Mouse (Mus musculus) gastrocnemius, postnatal 25 days (tissue): Measurements from ENCODE around the gene Galt. TPM values are rescaled to one million over a fixed set of nuclear protein-coding genes. Genes with fewer than 3 reads are reported as not detected.
A peak's percentile ranks its signal among the peaks of the same experiment; 100 is the strongest.
"Not testable (repeated sequence)": the region's sequence is repeated elsewhere in the genome, so short reads cannot be mapped to it uniquely, and the experiment has no call there.

Experiments
- DNase-seq: peaks from one replicate; pipeline ENCODE4 v3.0.0; 2022
- total RNA-seq, 2 experiments: library from RNA; stranded (reverse); gene quantifications; 1 replicate in 1 of 2; 2 replicates in 1 of 2; pipeline ENCODE4 v1.2.3; 2021

Galt gene
- total RNA-seq, 2 experiments from 2014 or later = 33.6 to 36.1 TPM

DNA sequence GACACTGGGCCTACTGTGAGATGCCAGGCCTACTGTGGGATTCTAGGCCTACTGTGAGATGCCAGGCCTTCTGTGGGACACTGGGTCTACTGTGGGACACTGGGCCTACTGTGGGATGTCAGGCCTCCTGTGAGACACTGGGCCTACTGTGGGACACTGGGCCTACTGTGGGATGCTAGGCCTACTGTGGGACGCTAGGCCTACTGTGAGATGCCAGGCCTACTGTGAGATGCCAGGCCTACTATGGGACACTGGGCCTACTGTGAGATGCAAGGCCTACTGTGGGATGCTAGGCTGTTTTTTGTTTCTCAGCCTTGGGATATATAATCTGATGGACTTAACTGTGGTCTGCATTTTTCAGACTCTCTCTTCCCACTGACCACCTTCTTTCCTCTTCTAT is 20.8 kb downstream of the Galt start:
- DNase-seq = peak; percentile 3

DNA sequence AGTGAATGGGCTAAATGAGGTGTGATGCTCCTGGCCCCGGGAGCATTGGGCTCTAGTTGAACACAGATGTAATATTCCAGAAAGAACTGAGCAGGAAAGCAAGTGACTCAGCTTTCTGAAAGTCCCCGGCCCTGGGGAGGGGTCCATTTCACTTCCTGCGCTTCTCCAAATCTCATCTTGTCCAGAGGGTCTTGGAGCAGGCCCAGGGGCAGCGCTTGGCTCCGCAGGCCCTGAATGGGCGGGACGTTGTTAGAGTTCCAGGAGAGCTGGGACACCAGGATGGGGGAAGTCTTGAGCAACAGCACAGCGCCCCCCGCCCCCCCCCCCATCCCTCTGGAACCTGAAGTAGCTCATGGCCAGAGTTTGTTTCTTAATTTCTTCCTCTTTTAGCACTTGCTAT is 26.2 kb downstream of the Galt start:
- peak; percentile 21 for DNase-seq

DNA sequence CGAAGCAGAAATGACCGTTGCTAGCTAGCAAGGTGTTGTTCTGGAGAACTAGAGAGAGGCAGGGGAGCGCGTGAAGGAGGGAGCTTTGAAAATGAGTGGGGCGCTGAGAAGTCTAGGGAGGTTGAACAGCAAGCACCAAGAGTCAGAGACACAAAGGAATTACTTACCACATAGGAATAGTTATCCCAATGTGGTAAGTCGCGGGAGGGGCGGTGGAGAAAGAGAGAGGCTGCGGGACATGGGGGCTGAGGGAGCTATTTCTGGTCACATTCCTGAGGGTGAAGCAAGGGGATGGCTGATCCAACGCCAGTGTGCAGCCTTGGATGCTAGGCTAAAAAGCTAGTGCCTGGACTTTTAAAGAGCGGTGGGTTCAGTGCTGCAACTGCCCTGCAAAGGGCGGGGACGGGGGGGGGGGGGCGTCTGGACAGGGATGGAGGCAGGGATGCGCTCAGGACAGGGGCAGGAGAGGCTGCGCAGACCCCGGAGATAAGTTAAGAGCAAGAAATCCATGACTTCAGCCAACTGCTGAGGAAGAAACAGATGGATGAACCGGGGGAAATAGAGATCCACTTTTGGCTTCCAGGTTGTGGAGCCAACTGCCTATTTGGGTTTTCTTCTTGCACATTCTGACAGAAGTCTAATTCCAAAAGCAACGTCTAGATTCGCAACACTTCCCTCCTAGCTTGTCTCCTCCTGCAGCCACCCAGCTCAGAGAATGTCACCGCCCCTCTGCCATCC is 26.9 kb downstream of the Galt start:
- peak; percentile 4 for DNase-seq

DNA sequence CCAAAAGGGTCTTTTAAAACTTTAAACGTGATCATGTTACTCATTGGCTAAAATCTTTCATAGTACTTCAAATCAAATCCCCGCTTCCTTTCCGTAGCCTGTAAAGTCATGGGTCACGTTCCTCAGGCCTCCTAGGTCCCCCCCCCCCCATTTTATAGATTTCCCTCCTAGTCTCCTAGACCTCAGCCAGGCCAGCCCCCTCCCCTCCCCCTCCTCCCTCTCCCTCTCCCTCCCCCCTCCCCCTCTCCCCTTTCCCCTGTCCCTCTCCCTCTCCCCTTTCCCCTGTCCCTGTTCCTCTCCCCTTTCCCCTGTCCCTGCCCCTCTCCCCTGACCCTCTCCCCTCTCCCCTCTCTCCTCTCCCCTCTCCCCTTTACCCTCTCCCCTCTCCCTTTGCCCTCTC is 27.7 kb downstream of the Galt start:
- DNase-seq = not testable (repeated sequence)

DNA sequence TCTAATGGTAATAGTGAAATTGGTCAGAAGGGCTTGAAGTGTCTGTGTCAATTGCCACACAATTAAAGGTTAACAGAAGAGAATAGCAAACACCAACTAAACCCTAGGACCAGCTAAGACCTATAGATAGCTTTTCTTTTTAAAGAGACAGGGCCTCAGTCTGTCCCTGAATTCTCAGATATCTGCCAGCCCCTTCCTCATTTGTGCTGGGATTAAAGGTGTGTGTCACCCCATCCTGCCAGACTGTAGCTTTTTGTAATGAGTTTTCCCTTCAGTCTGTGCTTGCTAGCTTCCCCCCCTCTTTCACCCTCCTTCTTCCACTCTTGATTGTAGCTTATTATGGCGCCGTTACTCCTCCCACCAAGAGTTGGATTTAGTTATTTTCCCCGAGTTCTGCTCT is 28.2 kb downstream of the Galt start:
- DNase-seq = not testable (repeated sequence)

Other genes starting within 250 kb of the Galt start
- gene 1110017D15Rik, start 237.9 kb upstream of the Galt start, total RNA-seq = not detected
- gene Fam219a, start 185.7 kb upstream of the Galt start, total RNA-seq = 10 to 100 TPM; 17.1 to 17.4 TPM
- under 1 TPM; 0.43 to 0.64 TPM for gene Dnaic1, start 185.5 kb upstream of the Galt start, total RNA-seq
- gene Enho, start 114.9 kb upstream of the Galt start, total RNA-seq = 10 to 100 TPM; 12.7 to 15.7 TPM
- gene Cntfr, start 58.1 kb upstream of the Galt start, total RNA-seq = 10 to 100 TPM; 33.5 to 34.7 TPM
- gene Il11ra1, start 55.2 kb upstream of the Galt start, total RNA-seq = 10 to 100 TPM; 37.2 to 42.1 TPM
- gene Rpp25l, start 41.7 kb upstream of the Galt start, total RNA-seq = 10 to 100 TPM; 43.2 to 46.9 TPM
- gene Dctn3, start 32.1 kb upstream of the Galt start, total RNA-seq = 10 to 100 TPM; 38.5 to 40.6 TPM
- not detected for gene Arid3c, start 24.1 kb upstream of the Galt start, total RNA-seq
- gene Sigmar1, start 929 bp downstream of the Galt start, total RNA-seq = 10 to 100 TPM in 1 of 2 experiments, 1 to 10 TPM in 1; 8.4 to 11.9 TPM
- gene Ccl27a, start 19.0 kb downstream of the Galt start, total RNA-seq = 10 to 100 TPM; 19.6 to 24.2 TPM
- not detected for gene Gm21541, start 148.4 kb downstream of the Galt start, total RNA-seq
- gene Gm20878, start 186.3 kb downstream of the Galt start, total RNA-seq = under 1 TPM; 0.82 to 0.99 TPM
- gene Fam205a4, start 210.8 kb downstream of the Galt start, total RNA-seq = not detected